Mouse (Mus musculus): ENCODE measurements around the gene Tacc2. TPM values are rescaled to one million over a fixed set of nuclear protein-coding genes. Genes with fewer than 3 reads are reported as not detected.

The Tacc2 gene
- polyA plus RNA-seq, 1 experiment from 2014 or later = 44.8 TPM

DNA sequence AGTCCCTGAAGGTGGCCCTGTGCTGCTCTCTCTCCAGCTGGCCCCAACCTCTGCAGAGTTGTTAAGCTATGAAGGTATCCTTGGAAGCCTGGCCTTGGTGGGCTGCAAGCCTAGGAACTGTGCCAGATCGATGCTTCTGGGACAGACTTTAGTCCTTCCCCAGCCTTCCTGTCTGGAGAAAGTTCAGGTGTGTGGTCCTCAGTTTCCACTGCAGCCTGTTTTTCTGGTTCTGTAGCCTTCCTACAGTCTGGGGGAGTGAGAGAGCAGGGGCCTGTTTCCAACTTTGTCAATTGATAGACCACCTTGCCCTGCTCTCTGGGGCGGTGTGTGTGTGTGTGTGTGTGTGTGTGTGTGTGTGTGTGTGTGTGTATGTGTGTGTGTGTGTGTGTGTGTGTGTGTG, 114.7 kb downstream of the Tacc2 start:
- H3K36me3 ChIP-seq = 0 out of 2 replicates have a peak, but pooled peaks cover 2% of the 10 kb centered on the region
- H3K4me1 ChIP-seq = peaks cover 86% of the 10 kb centered on the region

DNA sequence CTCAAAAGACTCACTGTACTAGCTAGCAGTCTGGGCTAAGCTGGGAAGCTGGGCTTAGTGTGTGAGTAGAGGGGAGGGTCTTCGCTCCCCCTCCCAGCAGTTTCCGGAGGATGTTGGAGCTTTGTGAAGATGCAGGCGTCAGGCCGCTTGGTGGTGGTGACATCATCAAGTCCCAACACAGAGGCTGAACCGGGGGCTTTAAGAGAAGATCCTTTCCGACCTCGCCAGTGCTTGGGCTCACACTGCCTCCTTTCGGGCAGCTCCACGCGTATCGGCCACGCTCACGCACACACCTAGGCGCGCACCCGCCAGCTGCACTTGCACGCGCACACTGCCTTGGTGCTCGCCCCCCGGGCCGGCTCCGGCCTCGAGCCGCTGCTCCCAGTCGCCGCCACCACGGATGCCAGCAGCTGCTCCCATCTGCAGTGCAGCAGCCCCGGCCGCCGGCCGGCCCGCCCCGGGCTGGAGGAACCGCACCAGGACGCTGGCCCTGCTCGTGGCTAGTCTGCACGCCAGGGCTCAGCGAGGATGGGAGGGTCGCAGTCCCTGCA, 115.2 kb downstream of the Tacc2 start:
- Histone ChIP-seq H3K27ac (peak overlapping the region; percentile 98), H3K4me1 (peaks cover 84% of the 10 kb centered on the region), H3K9me3 (no peaks in the 10 kb centered on the region), H3K4me3 (peak overlapping the region; percentile 85), H3K36me3 (0 out of 2 replicates have a peak, but pooled peaks cover 2% of the 10 kb centered on the region), H3K27me3 (ENCODE audit: insufficient read depth, poor library complexity, severe bottlenecking) (no peaks in the 10 kb centered on the region)
- DNase-seq (ENCODE audit: low spot score) = peak; percentile 94
- under 1% methylated on average over 39 of the region's 39 CpGs for WGBS

More for the DNA sequence above, 114.7 kb downstream of the Tacc2 start:
- H3K27me3 ChIP-seq (ENCODE audit: insufficient read depth, poor library complexity, severe bottlenecking) = no peaks in the 10 kb centered on the region
- peak overlapping the region; percentile 98 for H3K27ac ChIP-seq
- peak overlapping the region; percentile 85 for H3K4me3 ChIP-seq
- no peaks in the 10 kb centered on the region for H3K9me3 ChIP-seq
- WGBS = 37% methylated on average over 2 of the region's 2 CpGs
- DNase-seq (ENCODE audit: low spot score) = no peak

DNA sequence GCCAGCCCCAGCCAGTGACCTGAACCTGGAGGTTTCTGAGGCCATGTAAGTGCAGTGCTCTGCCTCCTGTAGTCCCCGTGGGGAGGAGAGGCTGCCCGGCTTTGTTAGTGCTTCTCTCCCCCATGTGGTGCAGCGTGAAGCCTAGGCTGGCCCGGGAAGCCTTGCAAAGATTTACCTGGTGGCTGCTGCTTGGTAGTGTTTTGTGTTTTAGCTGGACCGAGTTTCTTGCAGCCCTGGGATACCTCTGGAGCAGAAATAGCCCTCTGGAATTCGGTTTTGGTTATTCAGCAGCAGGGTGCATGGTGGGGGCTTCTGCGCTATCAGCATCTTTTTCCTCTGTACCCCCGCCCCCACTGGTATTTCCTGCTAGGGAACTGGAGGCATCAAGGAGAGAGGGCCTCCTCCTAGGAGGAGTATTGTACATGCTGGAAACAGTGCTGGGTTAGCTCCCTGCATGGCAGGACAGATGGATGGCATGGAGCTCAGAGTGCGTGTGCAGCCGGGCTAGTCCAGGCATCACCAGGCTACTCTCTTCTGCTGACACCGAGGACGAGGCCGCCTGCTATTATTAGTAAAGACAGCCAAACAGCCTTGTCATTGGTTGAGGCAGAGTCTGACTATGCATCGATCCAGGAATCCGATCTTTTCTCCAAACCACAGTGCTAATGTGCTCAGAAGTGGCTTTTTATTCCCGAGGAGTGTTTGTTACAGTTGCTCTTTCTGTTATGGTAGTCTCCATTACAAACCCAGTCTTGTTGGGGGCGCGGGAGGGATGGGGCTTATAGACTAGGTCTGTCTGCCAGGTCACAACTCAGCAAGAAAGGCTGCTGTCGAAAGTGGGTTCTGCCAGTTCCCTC, 115.9 kb downstream of the Tacc2 start:
- H3K27me3 ChIP-seq (ENCODE audit: insufficient read depth, poor library complexity, severe bottlenecking) = no peaks in the 10 kb centered on the region
- peak; percentile 89 for DNase-seq (ENCODE audit: low spot score)

DNA sequence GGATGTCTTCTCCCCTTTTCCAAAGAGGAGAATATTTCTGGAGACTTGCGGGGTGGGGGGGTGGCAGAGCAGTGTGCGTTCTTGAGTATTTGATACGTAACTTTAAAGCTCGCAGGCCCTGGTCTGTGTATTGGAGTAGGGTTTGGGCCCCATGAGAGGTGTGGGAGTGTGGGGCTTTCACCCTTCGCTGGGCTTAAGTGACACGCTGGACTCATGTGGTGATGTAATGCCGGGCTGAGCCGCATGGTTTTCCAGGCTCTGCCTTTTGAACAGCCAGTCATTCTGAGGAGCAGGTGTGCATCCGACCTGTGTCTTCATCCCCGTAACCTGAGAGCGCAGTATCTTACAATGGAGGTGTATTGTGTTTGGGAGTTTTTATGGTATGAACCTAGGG, 116.6 kb downstream of the Tacc2 start:
- peak overlapping the region; percentile 98 for H3K27ac ChIP-seq
- peak; percentile 78 for DNase-seq (ENCODE audit: low spot score)
- no peaks in the 10 kb centered on the region for H3K9me3 ChIP-seq
- no peaks in the 10 kb centered on the region for H3K27me3 ChIP-seq (ENCODE audit: insufficient read depth, poor library complexity, severe bottlenecking)
- H3K4me3 ChIP-seq = peak overlapping the region; percentile 85
- peaks cover 90% of the 10 kb centered on the region for H3K4me1 ChIP-seq
- WGBS = 29% methylated on average over 11 of the region's 11 CpGs
- H3K36me3 ChIP-seq = 0 out of 2 replicates have a peak, but pooled peaks cover 2% of the 10 kb centered on the region

More for the DNA sequence above, 115.9 kb downstream of the Tacc2 start:
- 0 out of 2 replicates have a peak, but pooled peaks cover 2% of the 10 kb centered on the region for H3K36me3 ChIP-seq
- peak overlapping the region; percentile 98 for H3K27ac ChIP-seq
- no peaks in the 10 kb centered on the region for H3K9me3 ChIP-seq
- peaks cover 88% of the 10 kb centered on the region for H3K4me1 ChIP-seq
- H3K4me3 ChIP-seq = peak overlapping the region; percentile 85
- 3% methylated on average over 19 of the region's 19 CpGs for WGBS

DNA sequence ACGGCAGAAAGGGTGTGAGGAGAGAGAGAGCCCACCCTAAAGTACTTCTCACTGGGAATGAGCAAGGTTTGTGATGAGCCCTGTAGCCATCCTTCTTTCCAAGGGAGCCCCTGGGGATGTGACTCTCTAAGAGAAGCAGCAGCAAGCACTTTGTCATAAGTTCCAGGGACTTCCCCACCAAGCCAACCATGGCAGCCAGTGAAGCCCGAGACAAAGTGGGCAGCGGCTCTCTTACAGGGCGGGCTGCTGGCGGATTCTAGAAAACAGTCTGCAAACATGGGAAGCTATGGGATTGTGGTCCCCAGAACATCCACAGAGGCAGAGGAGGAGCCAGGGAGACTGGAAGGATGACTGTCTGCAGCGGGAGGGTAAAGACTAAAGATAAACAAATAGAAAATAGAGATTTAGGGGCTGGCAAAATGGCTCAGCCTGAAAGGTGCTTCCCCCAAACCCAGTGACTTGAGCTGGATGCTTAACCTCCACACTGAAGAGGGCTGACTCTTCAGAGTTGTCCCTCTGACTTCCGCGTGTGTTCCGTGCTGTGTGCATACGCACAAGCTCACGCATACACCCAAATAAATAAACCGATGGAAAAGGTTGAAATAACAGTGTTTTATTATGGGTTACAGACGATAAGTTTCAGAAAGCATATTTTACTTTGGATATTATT, 118.6 kb downstream of the Tacc2 start:
- peaks cover 88% of the 10 kb centered on the region for H3K4me1 ChIP-seq
- no peaks in the 10 kb centered on the region for H3K27me3 ChIP-seq (ENCODE audit: insufficient read depth, poor library complexity, severe bottlenecking)

DNA sequence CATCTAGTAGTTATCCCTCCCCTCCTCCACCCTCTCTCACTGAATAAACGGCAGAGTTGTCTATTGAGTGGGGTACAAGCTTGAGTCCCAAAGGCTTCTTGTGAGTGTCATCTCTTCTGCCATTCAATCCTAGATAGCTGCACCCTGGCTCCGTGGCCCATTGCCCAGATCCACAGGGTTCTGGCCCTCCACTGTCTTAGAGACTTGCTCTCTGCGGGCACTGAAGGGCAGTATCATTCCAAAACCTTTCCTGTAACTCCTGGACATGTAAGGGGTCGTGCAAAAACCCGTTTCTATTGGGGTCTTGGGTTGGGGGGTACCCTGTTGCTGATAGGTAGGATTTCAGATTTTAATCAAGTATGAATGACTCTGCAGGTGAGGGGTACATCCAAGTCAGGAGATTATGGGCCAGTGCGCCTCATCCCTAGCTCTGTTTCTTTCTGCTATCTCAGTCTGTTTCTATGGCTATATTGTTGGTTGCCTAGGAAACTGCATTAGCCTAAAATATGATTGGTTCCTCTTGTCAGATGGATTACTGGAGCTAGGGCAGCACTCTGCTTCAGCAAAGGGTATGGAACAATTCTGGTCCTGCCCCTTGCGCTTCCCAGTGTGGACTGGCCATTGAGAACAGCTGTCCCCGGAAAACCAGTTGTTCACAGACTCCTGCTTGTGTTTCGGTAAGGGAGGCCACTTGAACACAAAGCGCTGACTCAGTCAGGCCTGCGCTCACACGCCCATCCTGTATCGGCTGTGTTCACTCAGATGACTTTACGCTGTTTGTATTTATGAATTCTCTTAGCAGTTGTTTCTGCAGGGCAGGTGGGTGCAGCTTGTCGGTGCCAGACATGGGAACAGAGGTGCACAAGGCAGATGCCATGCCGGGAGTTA, 119.4 kb downstream of the Tacc2 start:
- H3K4me1 ChIP-seq = peaks cover 85% of the 10 kb centered on the region
- DNase-seq (ENCODE audit: low spot score) = no peak
- no peaks in the 10 kb centered on the region for H3K27me3 ChIP-seq (ENCODE audit: insufficient read depth, poor library complexity, severe bottlenecking)
- 84% methylated on average over 16 of the region's 16 CpGs for WGBS
- H3K36me3 ChIP-seq = peaks cover 17% of the 10 kb centered on the region
- H3K9me3 ChIP-seq = no peaks in the 10 kb centered on the region
- no peak overlapping the region for H3K4me3 ChIP-seq
- H3K27ac ChIP-seq = no peak overlapping the region

More for the DNA sequence above, 118.6 kb downstream of the Tacc2 start:
- 72% methylated on average over 13 of the region's 13 CpGs for WGBS
- Histone ChIP-seq H3K9me3 (no peaks in the 10 kb centered on the region), H3K36me3 (peaks cover 12% of the 10 kb centered on the region), H3K27ac (peak overlapping the region; percentile 74), H3K4me3 (0 out of 2 replicates have a peak overlapping the region, but pooled peaks have one; percentile 6)
- DNase-seq (ENCODE audit: low spot score) = no peak

DNA sequence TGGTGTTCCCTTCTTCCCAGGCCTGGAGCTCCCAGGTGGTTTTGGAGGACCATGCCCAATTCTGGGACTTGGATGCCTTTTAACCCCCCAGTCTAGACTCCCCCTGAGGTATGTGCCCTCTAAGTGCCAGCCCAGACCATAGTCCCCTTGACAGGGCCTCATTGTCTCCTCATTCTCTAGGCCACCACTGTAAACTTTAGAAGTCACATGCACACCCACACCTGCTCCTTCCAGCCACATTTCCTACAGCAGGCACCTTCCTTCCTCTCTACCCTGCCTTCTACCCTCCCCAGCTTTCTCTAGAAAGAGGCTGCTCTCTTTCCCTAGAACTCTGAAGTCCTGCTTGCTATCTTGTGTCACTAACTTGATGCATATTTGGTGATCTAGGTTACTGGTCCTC, 121.2 kb downstream of the Tacc2 start:
- no peak overlapping the region for H3K4me3 ChIP-seq
- DNase-seq (ENCODE audit: low spot score) = no peak
- no peaks in the 10 kb centered on the region for H3K27me3 ChIP-seq (ENCODE audit: insufficient read depth, poor library complexity, severe bottlenecking)
- H3K36me3 ChIP-seq = peaks cover 17% of the 10 kb centered on the region
- no peak overlapping the region for H3K27ac ChIP-seq
- no peaks in the 10 kb centered on the region for H3K9me3 ChIP-seq
- peaks cover 77% of the 10 kb centered on the region for H3K4me1 ChIP-seq

DNA sequence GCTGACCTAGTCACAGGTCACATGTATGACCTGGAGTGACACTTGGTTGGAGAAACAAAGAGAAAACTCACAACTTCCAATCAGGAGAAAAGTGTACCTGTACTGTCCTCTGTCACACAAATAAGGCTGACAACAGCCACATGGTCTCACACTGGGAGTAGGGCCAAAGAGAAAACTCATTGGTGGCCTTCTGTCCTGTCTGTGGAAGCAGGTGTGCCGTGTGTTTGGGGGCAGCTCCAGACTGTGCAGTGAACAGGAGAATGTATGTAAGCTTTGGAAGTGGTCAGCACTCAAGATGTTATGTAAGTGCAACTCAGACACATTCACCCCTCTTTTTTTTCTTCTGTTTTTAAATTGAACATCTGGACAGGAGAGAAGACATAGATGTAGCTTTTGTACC, 124.1 kb downstream of the Tacc2 start:
- Histone ChIP-seq H3K27ac (no peak overlapping the region), H3K9me3 (no peaks in the 10 kb centered on the region), H3K4me1 (peaks cover 69% of the 10 kb centered on the region), H3K4me3 (no peak overlapping the region), H3K27me3 (ENCODE audit: insufficient read depth, poor library complexity, severe bottlenecking) (no peaks in the 10 kb centered on the region), H3K36me3 (peaks cover 15% of the 10 kb centered on the region)
- 96% methylated on average over 1 of the region's 1 CpGs for WGBS
- no peak for DNase-seq (ENCODE audit: low spot score)

DNA sequence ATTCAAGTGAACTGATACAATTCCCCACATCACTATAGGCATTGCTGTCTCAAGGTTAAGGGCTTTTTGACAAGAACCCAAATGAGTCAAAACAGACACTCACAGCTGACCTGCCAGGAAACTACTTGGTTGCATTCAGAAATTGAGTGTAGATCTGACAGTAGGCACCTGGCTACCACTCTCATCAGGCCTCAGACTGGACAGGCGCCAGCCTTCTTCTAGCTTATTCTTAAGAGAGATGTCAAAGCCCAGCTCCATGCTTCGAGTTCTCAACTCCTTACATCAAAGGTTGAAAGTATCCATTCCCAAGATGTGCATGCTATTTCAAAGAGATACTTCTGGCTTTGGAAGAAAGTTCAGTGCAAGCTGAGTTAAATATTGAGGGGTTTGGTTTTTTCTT, 128.0 kb downstream of the Tacc2 start:
- H3K4me1 ChIP-seq = peaks cover 63% of the 10 kb centered on the region
- no peaks in the 10 kb centered on the region for H3K27me3 ChIP-seq (ENCODE audit: insufficient read depth, poor library complexity, severe bottlenecking)
- no peak overlapping the region for H3K4me3 ChIP-seq
- H3K9me3 ChIP-seq = no peaks in the 10 kb centered on the region
- no peak overlapping the region for H3K27ac ChIP-seq
- H3K36me3 ChIP-seq = peaks cover 6% of the 10 kb centered on the region; the same call in 1 of the 2 replicates
- 81% methylated on average over 2 of the region's 2 CpGs for WGBS
- no peak for DNase-seq (ENCODE audit: low spot score)

DNA sequence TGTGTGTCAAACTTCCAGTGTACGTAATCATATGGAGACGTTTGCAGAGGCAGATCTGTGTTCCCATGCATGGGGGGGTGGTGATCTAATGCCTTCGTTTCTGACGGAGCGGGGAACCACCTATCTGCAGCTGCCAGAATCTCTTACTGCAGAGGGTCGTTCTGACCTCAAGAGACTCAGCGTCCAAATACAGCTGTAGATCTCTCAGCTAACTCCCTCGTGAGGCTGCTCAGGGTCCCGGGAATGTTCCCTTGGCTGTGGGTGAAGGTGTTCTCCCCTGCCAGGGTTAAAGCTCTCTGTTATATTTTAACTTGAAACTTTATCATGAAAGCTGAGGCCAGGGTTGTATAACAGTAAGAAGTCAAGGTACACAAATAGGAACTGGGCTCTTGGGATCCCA, 131.7 kb downstream of the Tacc2 start:
- H3K27ac ChIP-seq = peak overlapping the region; percentile 17; the same call in 1 of the 2 replicates
- H3K27me3 ChIP-seq (ENCODE audit: insufficient read depth, poor library complexity, severe bottlenecking) = no peaks in the 10 kb centered on the region
- 30% methylated on average over 9 of the region's 9 CpGs for WGBS
- no peaks in the 10 kb centered on the region for H3K36me3 ChIP-seq
- no peak for DNase-seq (ENCODE audit: low spot score)
- no peaks in the 10 kb centered on the region for H3K9me3 ChIP-seq
- H3K4me3 ChIP-seq = no peak overlapping the region
- H3K4me1 ChIP-seq = peaks cover 58% of the 10 kb centered on the region

DNA sequence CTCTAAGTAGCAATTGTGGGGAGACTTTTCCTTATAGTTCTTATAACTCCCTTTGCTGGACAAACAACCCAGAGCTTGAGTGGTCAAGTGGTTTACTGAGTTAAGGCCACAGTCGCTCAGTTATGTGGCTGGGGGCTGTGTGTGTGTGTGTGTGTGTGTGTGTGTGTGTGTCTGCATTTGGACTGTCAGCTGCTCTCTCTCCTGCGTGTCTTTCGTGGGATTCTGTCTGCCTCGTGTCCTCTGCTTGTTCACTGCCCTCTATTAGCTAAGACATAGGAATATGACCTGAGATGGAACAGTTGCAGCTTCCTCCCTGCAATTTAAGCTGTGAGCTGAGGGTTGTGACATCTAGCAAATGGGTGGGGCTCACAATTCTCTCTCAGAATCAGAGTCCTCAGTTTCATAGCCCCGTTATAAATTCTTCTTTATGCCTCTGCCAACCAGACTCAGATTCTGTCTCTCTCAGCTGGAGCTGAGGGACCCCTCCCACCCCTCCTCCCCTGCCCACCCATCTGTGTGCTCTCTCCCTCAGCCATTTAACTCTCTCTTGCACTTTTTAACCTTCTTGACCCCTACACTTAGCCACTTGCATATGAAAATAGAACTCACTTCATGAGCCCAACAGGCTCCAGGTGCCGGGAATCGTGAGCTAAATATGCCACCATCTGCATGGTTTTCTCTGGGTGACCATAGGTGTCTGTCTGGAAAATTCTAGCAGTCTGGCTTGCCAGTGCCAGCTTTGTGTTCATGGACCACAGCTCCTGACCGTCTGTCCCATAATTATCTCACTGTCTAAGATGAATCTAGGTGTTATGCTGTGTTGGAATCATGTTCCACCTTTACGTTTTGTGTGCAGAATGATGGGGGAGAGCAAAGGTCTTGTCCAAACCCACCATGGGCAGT, 132.4 kb downstream of the Tacc2 start:
- 53% methylated on average over 9 of the region's 9 CpGs for WGBS

More for the DNA sequence above, 132.4 kb downstream of the Tacc2 start:
- Histone ChIP-seq H3K4me3 (no peak overlapping the region), H3K27ac (peak overlapping the region; percentile 17; the same call in 1 of the 2 replicates), H3K36me3 (no peaks in the 10 kb centered on the region), H3K4me1 (peaks cover 52% of the 10 kb centered on the region), H3K27me3 (ENCODE audit: insufficient read depth, poor library complexity, severe bottlenecking) (no peaks in the 10 kb centered on the region), H3K9me3 (no peaks in the 10 kb centered on the region)
- DNase-seq (ENCODE audit: low spot score) = no peak

Data from heart, embryonic 10.5 days (tissue).